Mouse (Mus musculus): Measurements from ENCODE around the gene Chrm4.

- no peak for TF ChIP-seq GATA1 (IDR thresholded peaks at IDR 0.05; ENCODE audit: borderline replicate concordance, low read length)
- TF ChIP-seq FLI1 (IDR thresholded peaks at IDR 0.05; ENCODE audit: low read length) = no peak
These were observed 18.4 kb downstream of the Chrm4 start, which contains the start of gene Gm9821 for GRCm38 (mm10) chr2:91945483-91945882.
